Mouse (Mus musculus) heart, adult 2 months (tissue): Measurements from ENCODE around the gene Fam222a. TPM values are rescaled to one million over a fixed set of nuclear protein-coding genes. Genes with fewer than 3 reads are reported as not detected.
A peak's percentile ranks its signal among the peaks of the same experiment; 100 is the strongest.

Source experiments
- DNase-seq, 2 experiments: peaks; one replicate each; pipeline ENCODE4 v3.0.0; 2021
- H3K27ac ChIP-seq: fragments of 200-600 bp; 2 replicates; pipeline ENCODE4 v1.8.1; 2022
- H3K27me3 ChIP-seq: fragments of 200-500 bp; 2 replicates; pipeline ENCODE4 v1.6.1; 2012; ENCODE audit warnings: mild to moderate bottlenecking, low read length, inconsistent platforms, mixed read lengths; ENCODE audit not compliant: control insufficient read depth, insufficient read depth
- H3K36me3 ChIP-seq: fragments of 200-500 bp; 2 replicates; pipeline ENCODE4 v1.6.1; 2012; ENCODE audit warnings: low read length, inconsistent platforms; ENCODE audit not compliant: control insufficient read depth, insufficient read depth
- H3K4me1 ChIP-seq: fragments of 200-500 bp; 2 replicates; pipeline ENCODE4 v1.6.1; 2011; ENCODE audit warnings: low read length; ENCODE audit not compliant: control insufficient read depth, insufficient read depth
- H3K4me3 ChIP-seq: fragments of 200-600 bp; 2 replicates; pipeline ENCODE4 v1.8.1; 2022
- H3K79me2 ChIP-seq: fragments of 200-500 bp; replicated peaks from 2 replicates; pipeline ENCODE4 v1.6.1; 2012; ENCODE audit warnings: mild to moderate bottlenecking, inconsistent platforms, low read length, moderate library complexity, mixed read lengths; ENCODE audit not compliant: control insufficient read depth, insufficient read depth
- H3K9ac ChIP-seq: fragments of 200-500 bp; 2 replicates; pipeline ENCODE4 v1.6.1; 2012; ENCODE audit warnings: low read depth, mild to moderate bottlenecking, control low read depth, inconsistent platforms, low read length, mixed read lengths
- CTCF ChIP-seq: fragments of 200-600 bp; IDR thresholded peaks from 2 replicates; pipeline ENCODE4 v1.8.1; 2022; ENCODE audit warnings: antibody characterized with exemption, mild to moderate bottlenecking, moderate library complexity
- EP300 ChIP-seq: fragments of 200-500 bp; IDR thresholded peaks from 2 replicates; pipeline ENCODE4 v1.6.1; 2011; ENCODE audit warnings: low read depth, low read length, control low read depth; ENCODE audit not compliant: insufficient read depth
- POLR2A ChIP-seq: fragments of 200-500 bp; IDR thresholded peaks from 2 replicates; pipeline ENCODE4 v1.6.1; 2011; ENCODE audit warnings: mild to moderate bottlenecking, low read depth, low read length, control low read depth; ENCODE audit not compliant: insufficient read depth
- WGBS: fragments of 180-500 bp; shearing (Covaris S2); methylation state at CpG from one replicate; pipeline ENCODE4 v1.1.7; 2018; 5-methylcytosine and 5-hydroxymethylcytosine counted together
- intact Hi-C: fragments of 180-260 bp; cut with DNase I; formaldehyde crosslinking; loops from one replicate; pipeline ENCODE4 v1.15.1; 2025
- polyA plus RNA-seq: library from polyadenylated mRNA; depleted of rRNA; stranded (reverse); fragments of >200 nt; gene quantifications from 2 replicates; pipeline ENCODE4 v1.2.3, GENCODE M21; 2012
- total RNA-seq, 2 experiments: library from RNA; stranded (reverse); gene quantifications; 2 replicates each; pipeline ENCODE4 v1.2.3; 2021

Gene Fam222a
- total and polyA plus RNA-seq, 3 experiments, result 2.1 to 5.0 (median 2.8) TPM

- no peak overlapping the region; the same call in 1 of the 2 replicates for H3K4me3 ChIP-seq
- H3K27ac ChIP-seq, result 0 out of 2 replicates have a peak overlapping the region, but pooled peaks have one; percentile 10
- peaks cover 1% of the 10 kb centered on the region for H3K4me1 ChIP-seq
- H3K36me3 ChIP-seq, result no peaks in the 10 kb centered on the region
- TF ChIP-seq EP300 (no peak), CTCF (no peak), POLR2A (no peak)
- no peaks in the 10 kb centered on the region for H3K27me3 ChIP-seq
- 8% methylated on average over 27 of the region's 27 CpGs for WGBS
- no peaks in the 10 kb centered on the region for H3K79me2 ChIP-seq
- H3K9ac ChIP-seq, result peak overlapping the region; percentile 32
- peak; percentile 49 to 50 for DNase-seq
- intact Hi-C loops, result no loop called here
Measured at GRCm38 (mm10) chr5:114647211-114647974, 79.6 kb downstream of the Fam222a start.

- H3K79me2 ChIP-seq, result no peaks in the 10 kb centered on the region
- H3K27me3 ChIP-seq, result no peaks in the 10 kb centered on the region
- WGBS, result 71% methylated on average over 11 of the region's 11 CpGs
- H3K9ac ChIP-seq, result no peak overlapping the region
- no peaks in the 10 kb centered on the region for H3K36me3 ChIP-seq
- no peak overlapping the region for H3K4me3 ChIP-seq
- intact Hi-C loops, result no loop called here
- no peak for TF ChIP-seq CTCF
- TF ChIP-seq POLR2A, result 0 out of 2 replicates have a peak, but pooled peaks have one; percentile 14
- TF ChIP-seq EP300, result 0 out of 2 replicates have a peak, but pooled peaks have one; percentile 10
- peak in 1 of 2 experiments; percentile 48 for DNase-seq
- peaks cover 5% of the 10 kb centered on the region for H3K4me1 ChIP-seq
- peak overlapping the region; percentile 60 for H3K27ac ChIP-seq
Measured at GRCm38 (mm10) chr5:114648728-114649311, 81.0 kb downstream of the Fam222a start.

GRCm38 (mm10) chr5:114651002-114651401, 83.2 kb downstream of the Fam222a start:
- peak overlapping the region; percentile 23; the same call in 1 of the 2 replicates for H3K9ac ChIP-seq
- H3K27ac ChIP-seq, result peak overlapping the region; percentile 13
- TF ChIP-seq EP300 (no peak), CTCF (no peak)
- intact Hi-C loops, result loop anchor here (2.0 kb wide), 1 partner anchor 16 kb away; no protein-coding TSS in a partner anchor
- H3K4me1 ChIP-seq, result peaks cover 11% of the 10 kb centered on the region
- no peaks in the 10 kb centered on the region for H3K36me3 ChIP-seq
- no peaks in the 10 kb centered on the region for H3K79me2 ChIP-seq
- no peak for DNase-seq
- no peak overlapping the region for H3K4me3 ChIP-seq
- WGBS, result 33% methylated on average over 14 of the region's 14 CpGs
- H3K27me3 ChIP-seq, result no peaks in the 10 kb centered on the region

- TF ChIP-seq POLR2A (no peak), EP300 (no peak), CTCF (no peak)
- DNase-seq, result no peak
- Histone ChIP-seq H3K79me2 (no peaks in the 10 kb centered on the region), H3K4me1 (peaks cover 11% of the 10 kb centered on the region), H3K9ac (peak overlapping the region; percentile 23; the same call in 1 of the 2 replicates), H3K27me3 (no peaks in the 10 kb centered on the region), H3K36me3 (no peaks in the 10 kb centered on the region), H3K27ac (peak overlapping the region; percentile 13), H3K4me3 (no peak overlapping the region)
- intact Hi-C loops, result loop anchor here (2.0 kb wide), 1 partner anchor 15 kb away; no protein-coding TSS in a partner anchor
- WGBS, result 33% methylated on average over 3 of the region's 3 CpGs
Measured at GRCm38 (mm10) chr5:114651449-114651848, 83.6 kb downstream of the Fam222a start.

GRCm38 (mm10) chr5:114653656-114654437, 86.0 kb downstream of the Fam222a start:
- Histone ChIP-seq H3K4me3 (no peak overlapping the region), H3K27ac (peak overlapping the region; percentile 78), H3K4me1 (peaks cover 13% of the 10 kb centered on the region), H3K9ac (no peak overlapping the region), H3K79me2 (no peaks in the 10 kb centered on the region), H3K27me3 (no peaks in the 10 kb centered on the region; the same call in 1 of the 2 replicates), H3K36me3 (no peaks in the 10 kb centered on the region)
- TF ChIP-seq EP300 (no peak), POLR2A (peak; percentile 65)
- intact Hi-C loops, result no loop called here
- peak; percentile 66 to 75 for DNase-seq
- 51% methylated on average over 14 of the region's 15 CpGs for WGBS
